Mouse (Mus musculus) gonadal fat pad, adult 2 months (tissue): Measurements from ENCODE around the gene Gm21973. TPM values are rescaled to one million over a fixed set of nuclear protein-coding genes. Genes with fewer than 3 reads are reported as not detected.

Source experiments
- DNase-seq: peaks from one replicate; pipeline ENCODE4 v3.0.0-alpha.2; 2012; ENCODE audit warnings: low read depth
- polyA plus RNA-seq: library from polyadenylated mRNA; depleted of rRNA; stranded (reverse); fragments of >200 nt; gene quantifications from 2 replicates; pipeline ENCODE4 v1.2.3, GENCODE M21; 2012; rRNA removed

The Gm21973 gene
- polyA plus RNA-seq, 1 experiment, result not detected

- no peak for DNase-seq
Measured at GRCm38 (mm10) chr15:10399795-10400194, 74.6 kb downstream of the Gm21973 start.

GRCm38 (mm10) chr15:10400415-10400814, 75.2 kb downstream of the Gm21973 start:
- no peak for DNase-seq

- DNase-seq, result no peak
Measured at GRCm38 (mm10) chr15:10409842-10410241, 84.7 kb downstream of the Gm21973 start.

DNA sequence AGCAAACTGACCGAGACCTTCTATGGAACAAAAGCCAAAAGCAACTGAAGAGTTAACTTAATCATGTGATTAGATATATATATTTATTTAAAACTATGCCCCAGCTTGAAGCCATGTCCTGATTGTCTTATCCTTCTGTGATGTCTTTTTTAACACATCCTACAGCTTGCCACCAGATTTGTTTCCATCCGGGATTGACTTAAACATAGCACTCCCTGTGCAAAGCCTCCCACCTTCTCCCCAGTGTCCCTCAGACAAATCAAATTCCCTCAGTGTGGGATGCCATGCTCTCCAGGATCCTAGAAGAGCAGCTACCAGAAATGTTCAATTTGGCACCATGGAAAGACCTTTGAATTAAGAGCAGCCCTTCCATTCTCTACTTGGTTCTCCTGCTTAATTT, 85.7 kb downstream of the Gm21973 start:
- no peak for DNase-seq

DNA sequence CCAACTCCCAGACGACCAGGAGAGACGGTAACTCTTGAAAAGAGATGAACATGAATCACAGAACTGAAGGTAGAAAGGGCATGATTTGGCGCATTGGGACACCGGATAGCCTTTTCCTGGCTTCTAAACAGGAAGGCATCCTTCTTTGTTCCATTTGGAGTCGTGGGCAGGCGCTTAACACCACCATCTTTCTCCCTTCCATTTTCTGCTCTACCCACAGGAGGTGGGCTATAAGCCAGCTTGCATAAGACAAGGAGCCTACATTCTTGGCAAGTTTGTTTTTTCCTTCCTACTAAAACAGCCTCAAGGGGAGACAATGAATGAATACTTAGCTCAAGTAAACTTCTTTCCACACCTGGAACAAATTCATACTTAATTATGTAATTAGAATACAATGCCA, 88.5 kb downstream of the Gm21973 start:
- no peak for DNase-seq

GRCm38 (mm10) chr15:10421138-10421784, 96.1 kb downstream of the Gm21973 start:
- DNase-seq, result no peak

GRCm38 (mm10) chr15:10421785-10422144, 96.6 kb downstream of the Gm21973 start:
- DNase-seq, result no peak

Other genes starting within 250 kb of the Gm21973 start
- gene Prlr, start 148.1 kb upstream of the Gm21973 start, polyA plus RNA-seq, result 7.6 and 8.9 TPM in 2 replicates
- 0.16 TPM in 2 replicates for gene Agxt2, start 33.2 kb downstream of the Gm21973 start, polyA plus RNA-seq
- gene Dnajc21, start 145.1 kb downstream of the Gm21973 start, polyA plus RNA-seq, result 1.5 and 2.4 TPM in 2 replicates
- 2.1 and 2.9 TPM in 2 replicates for gene Brix1, start 160.6 kb downstream of the Gm21973 start, polyA plus RNA-seq
- 6.1 and 7.9 TPM in 2 replicates for gene Rad1, start 160.6 kb downstream of the Gm21973 start, polyA plus RNA-seq
- 0.11 and 0.15 TPM in 2 replicates for gene Ttc23l, start 233.3 kb downstream of the Gm21973 start, polyA plus RNA-seq